Mouse (Mus musculus) kidney, adult 8-10 months (tissue): ENCODE data around the gene Tbc1d24.

Experiments used
- DNase-seq, 2 experiments: peaks; one replicate each; pipeline ENCODE4 v3.0.0; 2022

Gene Tbc1d24

DNA sequence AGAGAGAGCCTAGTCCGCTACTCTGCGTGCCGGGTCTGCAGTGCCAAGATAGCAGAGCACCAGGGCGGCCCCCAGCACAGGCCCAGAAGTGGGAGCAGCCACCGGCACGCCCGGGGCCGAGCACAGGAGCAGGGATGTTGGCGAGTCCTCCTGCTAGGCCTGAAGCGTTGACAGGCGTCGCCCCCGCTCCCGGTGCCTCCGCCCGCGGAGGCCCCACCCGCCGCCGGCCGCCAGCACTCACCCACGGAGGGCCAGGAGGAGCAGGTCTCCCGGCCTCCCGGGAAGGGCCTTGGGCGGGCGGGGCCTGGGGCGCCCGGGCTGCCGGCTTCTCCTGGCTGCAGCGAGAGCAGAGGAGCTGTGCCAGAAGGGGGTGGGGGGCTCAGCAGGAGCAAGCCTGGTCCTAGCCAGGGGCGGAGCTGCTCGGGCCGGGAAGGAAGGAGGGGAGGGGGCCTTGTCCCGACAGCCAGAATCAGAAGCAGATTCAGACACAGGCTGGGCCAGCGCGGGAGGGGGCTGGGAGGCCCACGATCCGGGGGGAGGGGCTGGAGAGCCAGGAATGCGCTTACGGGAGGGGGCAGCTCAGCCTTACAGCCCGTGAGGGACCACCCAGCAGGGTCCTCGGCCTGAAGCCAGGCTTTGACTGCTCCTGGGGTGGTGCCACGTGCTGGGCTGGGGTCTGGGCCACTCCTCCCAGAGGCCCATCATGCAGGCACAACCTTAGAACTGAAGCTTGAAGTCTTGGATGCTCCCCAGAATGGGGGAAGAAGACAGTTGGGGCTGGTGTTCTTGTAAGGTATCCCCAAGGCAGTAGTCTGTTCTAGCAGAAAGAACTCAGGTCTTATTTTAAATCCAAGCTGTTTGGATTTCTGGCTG, 3.9 kb upstream of the Tbc1d24 start, which contains the start of gene Ntn3:
Ntn3 (minus strand) TSS at position 489 of the 873 bp plus-strand sequence.
- peak in 1 of 2 experiments; percentile 7 for DNase-seq

DNA sequence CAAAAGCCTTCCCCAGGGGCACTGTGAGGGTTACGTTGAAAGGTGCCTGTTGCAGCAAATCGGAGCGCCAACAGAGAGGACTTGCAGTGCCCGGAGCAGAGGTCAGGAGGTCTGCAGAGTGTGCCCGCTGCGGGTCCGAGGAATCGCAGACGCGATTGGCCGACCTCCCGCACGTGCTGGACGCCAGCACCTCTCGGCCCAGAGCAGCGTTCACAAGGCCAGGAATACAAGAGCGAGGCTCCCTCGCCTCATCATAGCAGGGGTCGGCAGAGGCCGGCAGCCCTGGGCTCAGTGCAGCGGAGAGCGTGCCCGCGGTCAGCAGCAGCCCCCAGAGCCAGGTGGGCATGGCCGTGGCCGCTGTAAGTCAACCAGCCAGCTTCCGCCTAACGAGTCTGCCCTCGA, 3.3 kb upstream of the Tbc1d24 start:
- peak in 1 of 2 experiments; percentile 14 for DNase-seq

DNA sequence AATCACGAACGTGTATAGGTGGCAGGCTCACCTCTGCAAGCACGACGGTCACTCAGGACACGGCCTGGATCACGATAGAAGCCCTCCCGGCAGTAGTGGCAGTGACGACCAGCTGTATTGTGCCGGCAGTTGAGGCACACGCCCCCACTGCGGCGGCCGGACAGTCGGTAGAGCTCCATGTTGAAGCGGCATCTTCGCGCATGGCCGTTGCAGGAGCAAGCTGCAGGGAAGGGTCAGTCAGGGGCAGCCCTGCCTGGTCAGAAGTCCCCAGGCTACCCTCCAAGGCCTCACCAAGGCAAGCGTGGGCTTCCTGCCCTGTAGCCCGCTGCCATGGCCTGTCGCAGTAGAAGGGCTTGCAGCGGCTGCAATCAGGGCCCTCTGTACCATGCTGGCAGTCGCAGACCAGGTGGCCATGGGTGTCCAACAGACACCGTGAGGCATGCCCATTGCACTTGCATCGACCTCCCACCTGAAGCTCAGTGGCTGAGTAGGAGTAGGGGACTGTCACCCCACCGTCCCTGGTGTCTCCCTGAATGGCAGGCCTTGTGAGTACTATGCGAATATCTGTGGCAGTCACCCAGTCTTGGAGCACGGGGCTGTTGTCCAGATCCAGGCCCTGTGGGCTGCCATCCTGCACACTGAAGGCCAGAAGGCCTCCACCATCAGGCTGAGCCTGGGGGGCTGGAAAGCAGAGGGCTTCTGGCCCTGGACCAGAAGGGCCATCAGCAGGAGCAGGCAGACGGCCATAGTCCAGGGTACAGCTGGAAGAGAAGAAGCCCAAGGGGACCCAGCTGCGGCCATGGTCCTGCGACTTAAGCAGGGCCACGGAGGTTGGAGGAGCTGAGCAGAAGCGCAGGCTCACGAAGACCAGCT, 2.6 kb upstream of the Tbc1d24 start:
- no peak for DNase-seq

DNA sequence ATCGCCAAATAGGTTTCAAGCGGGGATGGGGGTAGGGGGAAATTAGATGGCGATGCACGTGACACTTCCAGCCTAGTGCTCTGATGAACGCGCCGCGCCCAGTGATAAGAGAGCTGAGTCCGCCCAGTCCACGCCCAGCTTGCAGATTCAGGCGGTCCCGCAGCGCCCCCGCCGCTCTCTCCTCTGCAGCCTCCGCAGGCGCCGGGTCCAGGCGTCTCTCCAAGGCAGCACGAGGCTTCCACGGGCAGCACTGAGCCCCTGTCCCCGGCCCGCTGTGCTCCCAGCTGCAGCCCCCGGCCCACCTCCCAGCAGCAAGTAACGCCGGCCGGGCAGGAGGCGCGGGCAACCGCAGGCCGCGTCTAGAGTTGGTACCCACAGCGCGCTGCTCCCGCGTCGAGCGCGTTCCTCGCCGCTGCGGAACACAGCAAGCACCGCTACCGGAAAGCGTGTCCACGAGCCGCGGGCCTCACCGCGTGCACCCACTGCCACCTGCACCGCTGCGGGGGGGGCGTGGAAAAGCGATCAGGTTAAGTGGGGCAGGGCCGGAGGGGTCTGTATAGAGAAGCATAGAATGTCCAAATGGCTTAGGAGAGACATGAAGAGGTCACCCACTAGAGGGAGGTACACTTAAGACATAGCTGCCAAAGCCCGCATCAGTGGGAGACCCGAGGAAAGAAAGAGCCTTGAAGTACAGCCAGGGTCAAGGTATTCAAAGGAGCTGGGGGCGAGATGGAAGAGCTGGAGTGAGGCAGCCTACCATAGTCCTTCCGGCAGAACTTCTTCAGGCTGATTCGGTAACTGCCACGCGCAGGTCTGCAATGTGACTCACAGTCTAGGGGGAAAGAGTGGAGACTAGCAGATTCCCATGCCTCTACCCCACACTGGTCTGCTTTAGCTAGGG, 1.3 kb upstream of the Tbc1d24 start:
- DNase-seq, result peak in 1 of 2 experiments; percentile 19

DNA sequence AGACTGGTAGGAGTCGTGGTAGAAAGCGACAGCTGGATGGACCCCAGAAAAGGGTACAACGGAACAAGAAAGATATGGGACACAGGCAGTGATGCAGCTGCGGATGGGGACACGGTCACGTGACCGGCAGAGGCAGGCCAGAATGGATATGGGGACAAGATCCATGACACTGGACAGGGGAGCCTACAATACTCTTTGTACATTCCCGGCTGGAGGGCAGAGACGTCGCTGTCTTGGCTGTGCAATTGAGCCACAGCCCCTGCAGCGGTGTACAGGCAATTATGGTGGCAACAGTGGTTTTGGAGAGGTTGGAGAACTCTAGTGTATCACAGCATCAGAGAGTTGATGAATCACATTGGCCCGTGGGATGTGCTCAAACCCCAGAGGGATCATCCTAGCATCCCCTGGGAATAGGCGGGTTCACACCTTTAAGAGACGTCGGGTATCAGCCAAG, 573 bp upstream of the Tbc1d24 start:
- DNase-seq, result peak in 1 of 2 experiments; percentile 44

DNA sequence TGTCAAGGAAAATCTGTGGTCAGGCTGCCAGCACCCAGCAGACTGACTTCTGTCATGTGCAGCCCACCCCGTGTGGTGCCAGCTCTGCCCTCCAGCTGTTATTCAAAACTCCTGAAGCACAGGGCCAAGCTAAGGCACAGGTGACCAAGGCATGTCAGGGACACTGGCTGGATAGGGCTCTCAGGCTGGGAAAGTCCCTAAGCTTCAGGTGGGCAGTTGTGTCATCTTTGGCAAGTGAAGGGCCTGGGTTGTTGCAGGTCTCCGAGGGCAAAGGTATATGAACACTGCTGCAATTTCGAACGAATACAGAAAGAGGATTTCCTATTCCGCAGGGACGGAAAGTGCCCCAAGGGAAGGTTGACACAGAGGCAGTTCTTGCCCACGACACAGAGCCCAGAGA, 516 bp downstream of the Tbc1d24 start:
- no peak for DNase-seq

DNA sequence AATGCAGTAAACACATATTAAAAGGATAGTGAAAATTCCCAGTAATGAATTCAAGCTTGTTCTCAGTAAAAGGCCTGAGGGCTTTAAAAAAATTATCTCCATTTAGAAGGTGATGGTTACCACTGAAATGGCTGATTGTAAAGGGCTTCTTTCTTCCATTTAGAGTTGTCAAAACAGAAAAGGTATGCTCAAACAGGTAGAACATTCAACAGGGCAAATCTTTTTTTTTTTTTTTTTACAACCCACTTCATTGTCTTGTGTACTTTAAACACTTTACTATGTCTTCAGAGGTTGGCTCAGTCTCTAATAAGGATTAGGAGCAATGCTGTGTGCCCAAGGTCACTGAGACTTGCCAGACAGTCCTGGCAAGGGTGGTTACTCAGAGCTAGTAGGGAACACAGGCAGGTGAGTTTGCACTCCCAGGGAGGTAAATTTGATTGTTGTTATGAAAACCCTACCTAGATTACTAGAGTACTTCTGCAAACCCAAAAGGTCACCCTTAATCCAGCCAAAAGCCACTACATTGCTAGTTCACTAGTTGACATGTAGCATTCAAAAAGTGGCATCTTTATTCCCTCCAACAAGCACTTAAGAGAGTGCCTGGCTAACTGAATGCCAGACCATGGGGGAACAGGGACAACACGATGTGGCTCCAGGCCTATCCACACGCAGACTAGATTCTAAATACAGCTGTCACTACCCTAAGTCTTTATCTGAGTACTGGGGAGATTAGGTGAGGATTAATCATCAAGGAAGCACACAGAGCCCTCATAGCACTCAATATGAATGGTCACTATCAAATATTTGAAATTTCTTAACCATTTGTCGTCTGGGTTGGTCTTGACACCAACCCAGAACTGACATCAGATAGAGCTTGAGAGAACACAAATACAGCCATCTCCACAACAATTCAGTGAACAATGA, 1.5 kb downstream of the Tbc1d24 start:
- no peak for DNase-seq

DNA sequence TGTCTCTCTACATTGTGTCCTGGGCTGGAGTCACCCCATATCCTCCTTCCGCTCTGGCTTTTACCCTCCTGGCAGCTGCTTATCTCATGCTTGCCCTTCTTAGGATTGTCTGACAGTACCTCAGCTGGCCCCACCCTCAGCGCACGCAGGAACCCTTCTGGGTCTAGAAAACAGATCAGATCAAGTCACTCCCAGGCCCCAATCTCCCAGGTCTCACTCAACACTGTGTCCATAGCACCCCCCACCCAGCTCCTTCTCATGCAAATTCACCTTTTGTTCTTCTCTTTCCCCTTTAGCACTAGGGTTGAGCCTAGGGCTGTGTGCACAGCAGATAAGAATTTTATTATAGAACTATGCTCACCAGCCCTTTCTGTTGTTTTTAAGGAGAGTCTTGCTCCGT, 2.3 kb downstream of the Tbc1d24 start:
- no peak for DNase-seq

DNA sequence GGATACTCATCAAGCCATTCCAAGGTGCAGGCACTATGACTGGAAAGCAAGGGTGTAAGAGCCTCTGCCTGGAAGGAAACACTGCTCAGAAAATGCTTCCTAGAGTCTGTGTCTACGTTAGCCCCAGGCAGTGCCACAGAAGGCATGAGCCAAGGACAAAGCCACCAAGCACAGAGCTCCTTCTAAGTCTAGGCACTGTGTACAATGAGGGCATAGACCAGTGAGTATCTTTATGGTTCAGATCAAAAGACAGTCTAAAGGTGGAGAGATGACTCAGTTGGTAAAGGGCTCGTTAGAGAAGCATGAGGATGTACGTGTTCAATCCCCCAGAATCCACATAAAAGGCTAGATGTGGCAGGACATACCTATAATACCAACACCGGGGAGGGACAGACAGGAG, 4.3 kb downstream of the Tbc1d24 start:
- DNase-seq, result no peak

DNA sequence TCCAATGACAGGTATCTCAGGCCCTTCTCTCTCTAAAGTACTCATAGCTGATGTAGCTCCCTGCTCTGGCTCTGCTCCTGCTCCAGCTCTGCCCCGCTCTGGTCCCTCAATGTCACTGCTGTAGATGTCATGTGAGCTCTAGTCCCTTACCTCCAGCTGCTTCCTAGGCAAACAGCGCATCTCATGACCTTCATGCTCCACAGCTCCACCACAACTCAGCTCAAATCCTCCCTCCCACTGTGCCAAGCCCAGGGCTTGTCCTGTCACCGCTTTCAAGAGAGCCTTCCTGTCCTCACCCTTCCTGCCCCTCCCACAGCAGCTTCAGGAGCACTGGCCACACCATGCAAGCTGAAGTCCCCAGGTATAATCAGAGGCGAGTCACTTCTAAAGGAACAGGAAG, 5.6 kb downstream of the Tbc1d24 start:
- peak in 1 of 2 experiments; percentile 28 for DNase-seq

DNA sequence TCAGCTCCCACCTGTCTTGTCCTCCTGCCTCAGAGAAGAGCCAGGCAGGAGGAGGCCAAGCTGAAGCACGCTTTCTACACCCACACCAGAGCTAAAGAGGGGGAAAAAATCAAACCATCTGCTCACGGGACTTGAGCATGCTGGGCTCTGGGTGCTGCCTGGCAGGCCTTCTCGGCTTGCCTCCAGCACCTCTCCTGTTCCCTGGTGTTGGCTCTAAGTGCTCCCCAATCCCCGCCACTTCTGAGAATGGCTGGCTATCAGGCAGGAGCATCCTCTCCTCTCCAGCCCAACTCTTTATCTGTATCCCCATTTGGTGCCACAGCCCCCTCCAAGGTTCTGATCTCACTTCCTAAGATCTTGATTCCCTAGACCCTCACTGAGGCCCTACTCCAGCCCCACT, 6.1 kb downstream of the Tbc1d24 start:
- DNase-seq, result no peak

DNA sequence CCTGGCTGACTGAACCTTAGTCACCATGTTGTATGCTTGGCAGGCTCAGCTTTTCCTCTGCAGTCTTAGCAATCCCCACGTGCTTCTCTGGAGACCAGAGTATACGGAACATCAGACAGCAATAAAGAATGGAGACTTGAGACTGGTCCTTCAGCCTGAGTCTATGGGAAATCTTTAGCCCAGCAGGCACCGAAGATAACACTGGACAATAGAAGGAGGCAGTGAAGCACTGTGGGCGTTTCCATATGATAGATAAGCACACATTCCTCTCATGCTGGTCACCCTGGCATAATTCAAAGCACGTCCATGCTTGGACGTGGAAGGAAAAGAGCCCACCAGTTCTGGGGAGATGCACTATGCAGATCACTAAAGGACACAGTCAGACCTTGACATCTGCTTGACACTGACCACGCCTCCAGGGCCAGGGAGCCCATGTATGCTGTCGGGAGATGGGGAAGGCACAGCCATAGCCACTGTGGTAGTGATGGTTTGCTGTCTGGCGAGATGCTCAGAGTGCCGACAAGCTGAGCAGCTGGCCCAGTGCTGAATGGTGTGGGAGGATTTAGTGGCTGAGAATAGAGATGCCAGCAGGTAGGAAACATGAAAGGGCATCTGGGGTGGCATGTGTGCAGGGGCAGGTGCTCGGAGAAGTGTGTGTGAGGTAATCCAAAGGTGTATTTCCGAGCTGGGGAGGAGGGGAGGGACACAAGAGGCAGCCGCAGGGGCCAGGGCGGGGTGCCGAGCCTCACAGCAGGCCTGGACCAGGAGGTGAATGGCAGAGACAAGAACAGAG, 8.1 kb downstream of the Tbc1d24 start:
- no peak for DNase-seq

DNA sequence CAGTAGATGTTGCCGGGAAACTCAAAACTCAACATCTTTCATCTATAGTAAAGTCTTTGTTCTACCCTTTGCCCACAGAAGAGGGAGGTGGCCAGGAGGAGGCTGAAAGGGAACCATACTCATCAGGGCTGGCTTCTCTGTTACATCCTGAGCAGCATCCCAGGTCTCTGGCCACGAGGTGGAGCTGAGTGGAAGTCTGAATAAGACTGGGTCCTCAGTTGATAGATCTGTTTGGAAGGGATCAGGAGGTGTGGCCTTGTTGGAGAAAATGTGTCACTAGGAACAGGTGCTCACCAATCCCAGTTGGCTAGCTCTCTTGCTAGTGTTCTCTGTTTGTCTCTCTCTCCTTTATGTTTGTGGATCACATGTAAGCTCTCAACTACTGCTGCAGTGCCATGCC, 10.0 kb downstream of the Tbc1d24 start:
- DNase-seq, result no peak

DNA sequence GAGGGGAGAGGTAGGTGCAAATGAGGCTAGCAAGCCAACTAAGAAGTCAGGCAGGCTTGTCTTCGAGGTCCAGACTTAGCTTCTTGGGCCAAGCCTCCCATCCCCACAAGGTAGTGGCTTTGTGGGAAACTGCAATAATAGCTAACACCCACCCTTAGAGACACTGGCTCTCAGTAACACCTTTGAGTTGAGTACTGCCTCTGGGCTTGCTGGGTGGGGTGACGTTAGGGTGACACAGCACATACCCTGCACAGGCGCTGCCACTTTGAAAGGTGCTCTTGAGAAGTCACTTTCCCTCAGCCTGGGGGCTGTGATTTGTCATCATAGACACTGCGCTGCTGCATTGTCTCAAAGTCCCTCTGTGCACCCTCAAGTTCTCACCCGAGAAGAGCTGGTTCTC, 11.6 kb downstream of the Tbc1d24 start:
- DNase-seq, result no peak

DNA sequence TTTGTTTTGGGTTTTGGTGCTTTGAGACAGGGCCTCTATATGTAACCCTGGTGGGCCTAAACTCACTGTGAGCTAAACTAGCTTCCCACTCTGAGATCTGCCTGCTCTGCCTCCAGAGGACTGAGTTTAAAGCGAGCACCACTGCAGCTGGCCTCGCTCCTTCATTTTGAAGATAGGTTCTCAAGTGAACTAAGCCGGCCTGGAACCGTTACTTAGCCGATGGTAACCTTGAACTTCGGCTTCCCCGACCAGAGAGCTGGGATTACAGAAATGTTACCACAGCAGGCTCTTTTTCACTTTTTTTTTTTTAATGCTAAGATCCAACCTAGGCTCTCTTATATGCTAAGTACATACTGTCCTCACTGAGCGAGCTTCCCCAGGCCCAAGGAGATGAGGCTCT, 12.1 kb downstream of the Tbc1d24 start:
- no peak for DNase-seq

DNA sequence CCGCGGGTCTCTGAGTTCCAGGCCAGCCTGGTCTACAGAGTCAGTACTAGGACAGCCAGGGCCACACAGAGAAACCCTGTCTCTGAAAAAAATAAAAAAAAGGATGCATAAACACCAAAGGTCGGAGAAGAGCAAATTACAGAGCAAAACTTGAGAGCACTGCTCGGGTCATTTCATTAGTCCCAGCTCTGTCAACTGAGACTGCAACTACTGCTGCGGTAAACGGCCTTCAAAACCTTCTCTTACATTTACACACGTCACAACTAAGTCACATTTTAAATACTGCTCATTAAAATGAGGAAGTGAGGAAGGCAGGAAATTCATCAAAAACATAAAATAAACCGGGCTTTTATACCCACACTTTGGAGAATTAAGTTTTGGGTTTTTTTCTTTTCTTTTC, 12.5 kb downstream of the Tbc1d24 start:
- no peak for DNase-seq

DNA sequence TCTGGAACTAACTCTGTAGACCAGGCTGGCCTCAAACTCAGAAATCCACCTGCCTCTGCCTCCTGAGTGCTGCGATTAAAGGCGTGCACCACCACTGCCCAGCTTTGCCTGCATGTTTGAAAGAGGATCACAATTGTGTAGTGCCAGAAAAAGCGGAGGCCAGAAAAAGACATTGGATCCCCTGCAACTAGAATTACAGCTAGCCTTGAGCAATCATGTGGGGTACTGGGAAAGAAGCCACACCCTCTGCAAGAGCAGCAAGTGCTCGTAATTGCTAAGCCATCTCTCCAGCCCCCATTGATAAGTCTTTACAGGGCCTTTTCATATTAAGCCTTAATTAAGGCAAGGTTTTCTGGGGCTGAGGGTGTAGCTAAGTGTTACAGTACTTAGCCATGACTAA, 13.9 kb downstream of the Tbc1d24 start:
- DNase-seq, result no peak

DNA sequence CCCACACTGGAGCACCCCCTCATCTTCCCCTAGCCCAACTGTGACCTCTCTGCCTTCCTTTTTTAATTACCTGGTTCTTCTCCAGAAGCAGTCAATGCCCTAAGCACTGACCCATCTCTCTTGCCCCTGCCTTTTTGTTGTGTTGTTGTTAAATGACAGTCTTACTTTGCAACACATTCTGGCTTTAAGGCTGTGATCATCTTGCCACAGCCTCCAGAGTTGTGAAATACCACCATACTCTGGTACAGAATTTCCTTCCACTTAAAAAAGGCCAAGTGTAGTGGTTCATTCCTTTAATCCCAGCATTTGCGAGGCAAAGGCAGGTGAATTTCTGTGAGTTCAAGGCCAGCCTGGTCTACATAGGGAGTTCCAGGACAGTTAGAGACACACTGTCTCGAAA, 14.4 kb downstream of the Tbc1d24 start:
- no peak for DNase-seq

DNA sequence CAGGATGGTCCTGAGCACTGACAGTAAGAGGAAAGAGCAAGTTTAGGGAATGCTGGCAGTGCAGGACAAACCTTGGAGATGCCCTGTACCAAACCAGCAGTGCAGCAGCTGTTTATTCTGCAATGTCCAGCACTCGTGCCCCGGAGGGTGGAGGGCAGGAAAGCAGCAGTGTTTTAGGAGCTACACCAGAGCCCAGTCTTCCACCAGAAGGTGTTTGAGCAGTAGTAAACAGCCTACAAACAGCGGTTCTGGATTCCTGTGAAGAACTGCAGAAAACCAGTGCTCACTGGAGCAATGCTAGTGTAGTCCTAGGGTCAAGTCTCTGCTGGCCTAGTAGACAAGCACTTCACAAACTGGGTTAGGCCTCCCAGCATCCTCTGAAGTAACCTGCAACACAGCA, 31.1 kb downstream of the Tbc1d24 start:
- no peak for DNase-seq

DNA sequence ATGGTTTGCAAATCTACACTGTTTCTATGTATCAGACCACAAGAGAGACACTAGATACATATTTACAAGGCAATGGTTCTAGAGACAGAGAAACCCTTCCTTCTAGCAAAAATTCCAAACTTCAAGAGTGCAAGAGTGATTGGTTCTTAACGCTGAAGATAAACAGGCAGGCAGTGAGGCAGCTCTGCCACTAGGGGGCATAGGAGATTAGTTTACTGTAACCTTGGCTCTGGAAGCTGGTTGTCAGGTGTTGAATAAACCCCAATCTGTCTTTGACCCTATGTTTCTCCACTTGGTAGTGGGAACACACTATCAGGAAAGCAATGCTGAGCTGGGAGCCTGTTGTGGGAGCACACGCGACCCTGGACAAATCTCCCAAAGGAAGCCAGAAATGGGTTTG, 31.9 kb downstream of the Tbc1d24 start:
- DNase-seq, result peak in 1 of 2 experiments; percentile 76

DNA sequence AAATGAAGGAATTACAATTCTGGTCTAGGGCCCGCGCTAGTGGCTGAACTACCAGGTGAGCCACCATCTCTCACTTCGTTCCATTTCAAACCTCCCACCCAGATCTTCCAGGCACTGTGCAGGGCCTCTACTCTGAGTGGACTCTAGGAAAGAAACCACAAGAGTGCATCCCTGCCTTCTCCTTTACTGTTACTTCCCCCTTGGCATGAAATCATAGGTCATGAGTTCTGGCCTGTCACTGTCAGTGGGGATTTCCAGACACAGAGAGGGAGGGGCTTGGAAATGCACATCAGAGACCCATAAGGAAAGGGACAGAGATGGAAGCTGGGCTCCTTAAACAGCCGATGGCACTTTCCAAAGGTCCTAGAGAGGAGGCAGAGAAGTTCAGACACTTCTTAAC, 33.6 kb downstream of the Tbc1d24 start:
- DNase-seq, result no peak
